Mouse (Mus musculus) embryonic facial prominence, embryonic 13.5 days (tissue): ENCODE results near the gene Aph1a. TPM values are rescaled to one million over a fixed set of nuclear protein-coding genes. Genes with fewer than 3 reads are reported as not detected.
A peak's percentile ranks its signal among the peaks of the same experiment; 100 is the strongest.
"Not testable (repeated sequence)": the region's sequence is repeated elsewhere in the genome, so short reads cannot be mapped to it uniquely, and the experiment has no call there.

ENCODE experiments used
- ATAC-seq: fragments of 200-750 bp; cut with Nextera tagmentation; 2 replicates; pipeline ENCODE4 v1.8.0; 2017; ENCODE audit warnings: low read depth; ENCODE audit not compliant: insufficient number of reproducible peaks, insufficient read depth, low FRiP score, low TSS enrichment
- H3K27ac ChIP-seq: fragments of 300-500 bp; sonication (generic); 2 replicates; pipeline ENCODE4 v1.5.1; 2015; ENCODE audit warnings: moderate library complexity, mild to moderate bottlenecking, inconsistent platforms
- H3K27me3 ChIP-seq: fragments of 300-500 bp; sonication (generic); 2 replicates; pipeline ENCODE4 v1.6.1; 2015; ENCODE audit warnings: mild to moderate bottlenecking, inconsistent platforms
- H3K36me3 ChIP-seq: fragments of 300-500 bp; sonication (generic); 2 replicates; pipeline ENCODE4 v1.6.1; 2015; ENCODE audit warnings: mild to moderate bottlenecking, inconsistent platforms
- H3K4me1 ChIP-seq: fragments of 300-500 bp; sonication (generic); 2 replicates; pipeline ENCODE4 v1.6.1; 2015; ENCODE audit warnings: inconsistent platforms
- H3K4me2 ChIP-seq: fragments of 300-500 bp; sonication (generic); 2 replicates; pipeline ENCODE4 v1.6.1; 2015; ENCODE audit warnings: moderate library complexity, mild to moderate bottlenecking, inconsistent platforms
- H3K4me3 ChIP-seq: fragments of 300-500 bp; sonication (generic); 2 replicates; pipeline ENCODE4 v1.5.1; 2015; ENCODE audit warnings: mild to moderate bottlenecking, inconsistent platforms
- H3K9ac ChIP-seq: fragments of 300-500 bp; sonication (generic); 2 replicates; pipeline ENCODE4 v1.6.1; 2015; ENCODE audit warnings: mild to moderate bottlenecking, inconsistent platforms
- H3K9me3 ChIP-seq: fragments of 300-500 bp; sonication (generic); 2 replicates; pipeline ENCODE4 v1.6.1; 2016; ENCODE audit warnings: inconsistent platforms
- WGBS: fragments of 180-500 bp; shearing (Covaris S2); methylation state at CpG from one replicate; pipeline ENCODE4 v1.1.7; 2015; ENCODE audit warnings: mixed read lengths; 5-methylcytosine and 5-hydroxymethylcytosine counted together
- polyA plus RNA-seq: library from polyadenylated mRNA; unstranded; fragments of >200 nt; fragmentation: Nextera tagmentation; extraction: Ambion mirVana; gene quantifications from 2 replicates; pipeline ENCODE4 v1.2.1, GENCODE M21; 2015

The Aph1a gene
- polyA plus RNA-seq, 1 experiment from 2014 or later: 29.6 TPM

DNA sequence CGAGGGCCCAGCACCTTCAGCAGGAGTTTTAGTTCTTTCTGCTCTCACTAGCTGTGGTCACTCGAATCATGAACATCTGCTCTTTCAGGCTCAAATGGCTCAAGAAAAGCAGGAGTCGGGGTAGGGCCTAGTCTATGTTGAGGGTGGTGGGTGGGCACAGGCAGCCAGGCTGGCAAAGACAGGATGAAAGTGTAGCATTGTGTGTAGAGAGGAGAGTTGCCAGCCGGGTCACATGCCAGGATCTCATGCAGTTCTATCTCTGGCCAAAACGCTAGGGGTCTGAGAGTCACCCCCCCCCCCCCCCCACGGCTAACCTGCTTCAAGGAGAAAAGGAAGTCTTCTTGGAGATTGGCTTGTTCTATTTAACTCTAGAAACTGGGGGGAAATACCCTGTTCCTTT, 8.9 kb downstream of the Aph1a start:
- Histone ChIP-seq H3K27me3 (peaks cover 9% of the 10 kb centered on the region; the same call in 1 of the 2 replicates), H3K4me3 (no peak overlapping the region), H3K36me3 (peaks cover 4% of the 10 kb centered on the region; the same call in 1 of the 2 replicates), H3K9me3 (no peaks in the 10 kb centered on the region), H3K27ac (no peak overlapping the region), H3K4me2 (peak overlapping the region; percentile 92), H3K9ac (no peak overlapping the region), H3K4me1 (peaks cover 43% of the 10 kb centered on the region)
- WGBS: 38% methylated on average over 6 of the region's 6 CpGs
- ATAC-seq: no peak

DNA sequence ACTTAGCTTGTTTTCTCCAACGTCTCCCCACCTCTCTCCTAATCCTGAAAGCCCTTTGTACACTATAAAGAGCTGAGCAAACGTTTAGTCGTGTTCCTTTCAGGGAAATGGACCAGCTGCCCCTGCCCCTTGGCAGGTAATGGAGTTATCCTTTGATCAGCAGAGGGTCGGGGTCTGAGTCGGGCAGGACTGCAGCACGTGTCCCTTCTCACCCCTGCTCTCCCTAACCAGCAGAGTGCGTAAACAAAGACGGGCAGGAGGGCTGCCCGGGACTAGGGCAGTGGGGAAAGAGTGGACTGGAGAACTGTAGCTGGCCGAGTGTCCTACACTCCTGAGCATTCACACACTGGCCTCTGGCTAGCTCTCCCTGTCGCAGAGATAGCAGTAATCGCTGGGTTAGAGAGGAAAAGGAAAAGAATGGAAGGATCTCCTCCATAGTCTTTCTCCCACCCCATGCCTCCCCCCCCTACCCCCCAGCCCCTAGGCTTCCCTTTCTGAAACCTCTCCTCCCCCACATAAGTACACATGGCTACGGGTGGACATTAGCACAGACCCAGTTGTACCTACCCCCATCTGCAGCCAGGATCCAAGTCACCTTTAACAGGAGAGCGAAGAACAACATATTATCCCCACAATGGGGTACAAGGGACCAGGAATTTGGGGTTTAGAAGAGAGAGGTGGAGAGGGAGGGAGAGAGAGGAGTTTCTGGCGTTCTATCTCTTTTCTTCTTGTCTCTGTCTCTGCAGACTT, 10.2 kb downstream of the Aph1a start:
- Histone ChIP-seq H3K4me1 (peaks cover 43% of the 10 kb centered on the region), H3K4me3 (peak overlapping the region; percentile 45), H3K27ac (peak overlapping the region; percentile 24), H3K27me3 (peaks cover 9% of the 10 kb centered on the region; the same call in 1 of the 2 replicates), H3K9ac (peak overlapping the region; percentile 67), H3K36me3 (no peaks in the 10 kb centered on the region), H3K4me2 (peak overlapping the region; percentile 92), H3K9me3 (no peaks in the 10 kb centered on the region)
- no peak for ATAC-seq
- 4% methylated on average over 15 of the region's 15 CpGs for WGBS

DNA sequence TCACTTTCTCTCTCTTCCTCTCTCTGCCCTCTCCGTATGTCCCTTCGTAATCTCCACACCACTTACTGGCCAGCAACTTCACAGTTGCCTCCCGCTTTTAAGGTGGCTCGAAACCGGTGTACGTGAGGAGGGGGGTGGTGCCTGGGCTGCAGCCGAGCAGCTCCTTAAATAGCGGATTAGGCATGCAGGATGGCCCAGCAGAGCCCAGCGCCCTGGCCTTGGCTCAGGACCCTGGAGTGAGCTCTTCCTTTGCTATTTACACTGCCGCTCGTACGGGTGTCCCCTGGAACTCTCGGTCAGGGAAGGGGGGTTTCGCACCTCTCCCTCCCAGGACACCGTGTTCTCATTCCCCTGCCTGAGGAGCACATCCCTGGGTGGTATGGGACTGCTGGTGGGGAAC, 10.8 kb downstream of the Aph1a start, which contains the start of gene Car14:
TSS of gene Car14 (minus strand) at position 124 of the 400 bp plus-strand sequence.
- peak within 1 kb of the TSS; percentile 45 for H3K4me3 ChIP-seq
- peaks cover 9% of the 10 kb centered on the region; the same call in 1 of the 2 replicates for H3K27me3 ChIP-seq
- peak within 1 kb of the TSS; percentile 67 for H3K9ac ChIP-seq
- WGBS: 0% methylated on average over 15 of the region's 15 CpGs
- H3K36me3 ChIP-seq: no peaks in the 10 kb centered on the region
- no peak for ATAC-seq
- no peaks in the 10 kb centered on the region for H3K9me3 ChIP-seq
- H3K27ac ChIP-seq: peak within 1 kb of the TSS; percentile 24
- H3K4me1 ChIP-seq: peaks cover 43% of the 10 kb centered on the region
- H3K4me2 ChIP-seq: peak within 1 kb of the TSS; percentile 92

DNA sequence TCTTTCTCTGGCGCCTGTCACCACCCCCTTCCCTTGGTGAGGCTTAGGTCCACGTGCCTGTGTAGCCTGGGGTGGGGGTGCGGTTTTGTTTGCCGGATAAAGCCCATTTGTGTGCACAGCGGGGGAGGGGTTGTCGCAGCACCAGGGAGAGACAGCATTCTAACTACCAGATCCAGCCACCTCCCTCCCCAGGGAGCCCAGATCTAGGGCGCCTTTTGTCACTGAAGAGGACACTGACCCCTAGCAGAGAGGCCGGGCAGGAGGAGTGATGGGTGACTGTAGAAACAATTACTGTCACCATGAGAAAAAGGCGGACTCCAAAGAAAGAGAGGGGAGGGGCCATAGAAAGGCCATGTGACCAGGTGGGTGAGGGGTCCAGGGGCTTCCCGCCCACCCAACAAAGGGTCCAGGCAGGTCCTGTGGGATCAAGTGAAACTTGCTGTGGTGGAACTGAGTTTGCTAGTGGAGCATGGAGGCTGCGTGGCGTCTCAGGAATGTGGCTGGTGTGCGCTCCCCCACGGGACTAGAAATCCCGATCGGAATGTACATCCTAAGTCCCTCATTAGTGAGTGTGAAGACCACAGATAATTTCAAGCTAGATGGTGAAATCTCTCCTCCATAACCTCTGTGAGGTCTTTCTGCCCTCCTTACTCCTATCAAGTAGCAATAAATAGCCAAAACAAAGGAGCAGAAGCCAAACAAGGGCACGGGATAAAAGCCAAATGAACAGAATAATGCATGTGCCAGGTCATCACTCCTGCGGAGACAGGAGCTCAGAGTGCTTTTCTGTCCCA, 11.6 kb downstream of the Aph1a start:
- Histone ChIP-seq H3K36me3 (no peaks in the 10 kb centered on the region), H3K9ac (peak overlapping the region; percentile 67), H3K4me2 (peak overlapping the region; percentile 92), H3K4me3 (peak overlapping the region; percentile 45), H3K9me3 (no peaks in the 10 kb centered on the region), H3K27ac (peak overlapping the region; percentile 24; the same call in 1 of the 2 replicates), H3K4me1 (peaks cover 43% of the 10 kb centered on the region), H3K27me3 (peaks cover 9% of the 10 kb centered on the region; the same call in 1 of the 2 replicates)
- ATAC-seq: 0 out of 2 replicates have a peak, but pooled peaks have one; percentile 27
- under 1% methylated on average over 18 of the region's 18 CpGs for WGBS

DNA sequence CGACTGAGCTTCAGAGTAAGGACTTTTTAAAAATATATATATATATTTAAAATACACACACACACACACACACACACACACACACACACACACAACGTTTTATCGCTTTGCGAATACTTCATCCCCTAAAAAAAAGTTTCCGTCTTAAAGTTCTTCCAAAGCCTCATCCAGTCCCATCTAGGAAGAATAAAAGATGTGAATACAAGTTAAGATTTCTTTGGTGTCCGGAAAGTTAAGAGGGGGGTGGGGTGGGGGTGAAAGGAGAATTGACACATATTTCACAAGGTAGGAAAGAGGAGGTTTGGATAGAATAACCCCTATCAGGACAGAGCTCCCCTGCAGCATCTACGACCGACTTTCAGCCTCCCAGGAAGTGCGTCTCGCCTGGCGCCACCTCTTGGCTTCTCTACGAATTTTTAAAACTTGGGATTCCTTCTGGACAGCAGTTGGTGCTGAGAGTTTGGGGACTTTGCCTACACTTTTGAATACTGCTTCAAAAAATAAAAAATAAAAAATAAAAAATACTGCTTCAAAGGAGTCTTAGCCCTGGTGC, 12.2 kb downstream of the Aph1a start:
- peaks cover 9% of the 10 kb centered on the region; the same call in 1 of the 2 replicates for H3K27me3 ChIP-seq
- H3K4me1 ChIP-seq: peaks cover 43% of the 10 kb centered on the region
- WGBS: 0% methylated on average over 12 of the region's 12 CpGs
- no peaks in the 10 kb centered on the region for H3K9me3 ChIP-seq
- no peak overlapping the region for H3K27ac ChIP-seq
- no peaks in the 10 kb centered on the region for H3K36me3 ChIP-seq
- H3K4me3 ChIP-seq: peak overlapping the region; percentile 45
- no peak for ATAC-seq
- peak overlapping the region; percentile 92 for H3K4me2 ChIP-seq
- peak overlapping the region; percentile 67 for H3K9ac ChIP-seq

DNA sequence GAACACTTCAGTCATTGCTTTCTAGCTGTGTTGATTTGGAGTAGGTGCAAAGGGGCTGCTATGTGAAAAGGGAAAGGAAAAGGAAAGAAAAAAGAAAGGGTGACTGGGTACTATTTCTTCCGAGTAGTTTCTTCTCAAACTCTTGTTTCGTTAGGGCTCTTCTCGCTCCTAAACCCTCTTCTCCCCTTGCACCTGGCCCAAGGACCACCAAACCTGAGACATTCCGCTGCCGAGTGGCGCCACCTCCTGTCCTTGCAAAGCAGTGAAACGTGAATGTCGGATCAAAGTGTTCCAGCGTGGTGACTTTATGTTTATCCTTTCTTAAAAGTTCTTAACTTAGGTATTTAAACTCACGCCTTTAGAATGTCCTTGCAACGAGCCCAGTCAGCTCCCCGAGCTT, 13.1 kb downstream of the Aph1a start:
- WGBS: under 1% methylated on average over 12 of the region's 12 CpGs
- peaks cover 9% of the 10 kb centered on the region; the same call in 1 of the 2 replicates for H3K27me3 ChIP-seq
- H3K9ac ChIP-seq: no peak overlapping the region
- no peaks in the 10 kb centered on the region for H3K36me3 ChIP-seq
- peak overlapping the region; percentile 92 for H3K4me2 ChIP-seq
- no peak overlapping the region for H3K27ac ChIP-seq
- no peak for ATAC-seq
- H3K9me3 ChIP-seq: no peaks in the 10 kb centered on the region
- H3K4me1 ChIP-seq: peaks cover 40% of the 10 kb centered on the region
- peak overlapping the region; percentile 45 for H3K4me3 ChIP-seq

DNA sequence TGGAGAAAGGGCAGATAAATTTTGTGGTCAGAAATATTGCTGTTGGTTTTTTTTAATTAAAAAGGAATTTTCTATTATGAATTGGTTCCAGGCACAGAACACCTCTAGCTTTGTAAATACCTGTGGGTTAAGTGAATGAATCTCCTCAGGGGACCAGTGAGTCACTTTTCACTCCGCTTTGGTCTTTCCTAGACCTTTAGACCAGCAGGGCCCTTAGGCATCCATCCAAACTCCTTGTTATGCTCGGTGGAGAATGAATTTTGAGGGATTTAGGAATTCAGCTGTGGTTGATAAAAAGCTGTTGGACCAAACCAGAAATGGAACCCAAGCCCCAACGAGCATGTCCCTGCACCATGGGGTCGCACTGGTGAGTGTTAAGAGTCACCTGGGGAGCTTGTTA, 13.8 kb downstream of the Aph1a start:
- Histone ChIP-seq H3K4me3 (no peak overlapping the region), H3K9me3 (no peaks in the 10 kb centered on the region), H3K36me3 (no peaks in the 10 kb centered on the region), H3K27me3 (peaks cover 9% of the 10 kb centered on the region; the same call in 1 of the 2 replicates), H3K4me1 (peaks cover 36% of the 10 kb centered on the region), H3K27ac (no peak overlapping the region), H3K4me2 (no peak overlapping the region), H3K9ac (no peak overlapping the region)
- ATAC-seq: no peak
- WGBS: 32% methylated on average over 4 of the region's 4 CpGs

DNA sequence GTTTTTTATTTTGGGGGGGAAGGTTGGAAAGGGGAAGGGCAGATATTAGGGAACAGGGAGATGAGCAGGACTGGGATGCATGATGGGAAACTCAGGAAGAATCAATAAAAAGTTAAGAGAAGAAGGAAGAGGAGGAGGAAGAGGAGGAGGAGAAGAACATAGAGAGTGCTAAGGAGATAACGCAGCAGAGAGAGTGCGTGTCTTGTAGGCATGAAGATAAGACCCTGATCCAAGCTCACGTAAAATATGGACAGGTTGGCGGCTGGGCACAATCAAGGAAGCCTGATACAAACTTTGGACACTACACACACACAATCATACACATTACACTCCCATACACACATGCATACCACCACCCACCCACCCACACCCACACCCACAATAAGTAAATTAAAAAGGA, 20.9 kb downstream of the Aph1a start:
- H3K4me1 ChIP-seq: no peaks in the 10 kb centered on the region
- H3K36me3 ChIP-seq: no peaks in the 10 kb centered on the region
- H3K4me3 ChIP-seq: no peak overlapping the region
- no peaks in the 10 kb centered on the region for H3K27me3 ChIP-seq
- H3K27ac ChIP-seq: no peak overlapping the region
- no peaks in the 10 kb centered on the region for H3K9me3 ChIP-seq
- H3K9ac ChIP-seq: no peak overlapping the region
- H3K4me2 ChIP-seq: no peak overlapping the region
- ATAC-seq: no peak
- WGBS: 86% methylated on average over 4 of the region's 4 CpGs

DNA sequence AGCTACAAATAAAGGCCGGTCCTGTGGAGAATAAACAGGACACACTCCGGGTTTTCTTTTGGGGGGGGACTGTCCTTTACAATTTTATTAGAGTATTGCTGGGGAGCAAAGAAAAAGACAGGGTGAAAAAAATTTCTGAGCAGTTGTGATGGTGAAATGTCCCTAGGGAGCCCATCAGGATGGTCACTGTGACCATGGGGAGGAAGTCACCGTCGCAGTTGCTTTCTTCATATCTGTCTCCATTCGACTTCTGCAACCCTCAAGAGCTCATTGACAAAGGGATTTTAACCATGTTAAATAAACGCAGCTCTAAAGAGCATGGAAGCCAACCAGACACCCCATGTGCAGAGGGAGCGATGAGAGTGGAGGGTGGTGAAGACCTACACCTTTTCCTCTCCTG, 23.0 kb downstream of the Aph1a start:
- ATAC-seq: no peak
- H3K36me3 ChIP-seq: no peaks in the 10 kb centered on the region
- H3K9ac ChIP-seq: no peak overlapping the region
- no peaks in the 10 kb centered on the region for H3K27me3 ChIP-seq
- H3K4me3 ChIP-seq: no peak overlapping the region
- no peak overlapping the region for H3K4me2 ChIP-seq
- no peak overlapping the region for H3K27ac ChIP-seq
- 82% methylated on average over 7 of the region's 7 CpGs for WGBS
- H3K9me3 ChIP-seq: no peaks in the 10 kb centered on the region
- no peaks in the 10 kb centered on the region for H3K4me1 ChIP-seq

DNA sequence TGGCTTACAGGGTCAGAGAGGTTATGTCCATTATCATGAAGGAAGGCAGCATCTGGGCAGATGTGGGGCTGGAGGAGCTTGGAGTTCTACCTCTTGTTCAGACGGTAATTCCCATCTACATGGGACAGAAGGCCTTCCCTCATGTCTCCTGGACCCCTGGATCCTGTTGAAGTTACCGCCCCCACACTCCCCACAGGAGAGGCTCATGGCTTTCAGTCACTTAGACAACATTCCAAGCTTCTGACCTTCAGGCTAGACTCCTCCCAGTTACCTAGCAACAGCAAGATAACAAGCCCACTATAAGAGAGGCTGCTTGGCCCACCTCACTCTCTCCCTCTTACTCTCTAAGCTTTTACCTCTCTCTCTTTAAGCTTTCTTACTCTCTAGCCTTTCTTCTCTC, 26.8 kb downstream of the Aph1a start:
- not testable (repeated sequence) for H3K4me1 ChIP-seq, H3K27me3 ChIP-seq, H3K4me2 ChIP-seq, H3K4me3 ChIP-seq, H3K27ac ChIP-seq, ATAC-seq, H3K9ac ChIP-seq, H3K36me3 ChIP-seq, H3K9me3 ChIP-seq
- WGBS: 78% methylated on average over 2 of the region's 2 CpGs

DNA sequence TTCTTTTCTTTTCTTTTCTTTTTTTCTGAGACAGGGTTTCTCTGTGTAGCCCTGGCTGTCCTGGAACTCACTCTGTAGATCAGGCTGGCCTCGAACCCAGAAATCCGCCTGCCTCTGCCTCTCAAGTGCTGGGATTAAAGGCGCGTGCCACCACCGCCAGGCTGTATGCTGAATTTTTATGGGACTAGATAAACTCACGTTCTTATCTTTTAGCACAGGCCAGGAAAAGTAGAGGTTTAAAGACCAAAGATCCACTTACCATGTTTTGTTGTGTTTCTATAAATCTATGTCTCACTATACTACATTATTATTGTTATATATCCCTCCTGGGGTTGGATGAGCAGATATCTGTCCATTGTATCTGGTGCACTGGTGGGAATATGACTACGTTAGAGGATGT, 29.7 kb downstream of the Aph1a start:
- 93% methylated on average over 7 of the region's 7 CpGs for WGBS
- H3K36me3 ChIP-seq, H3K9me3 ChIP-seq, H3K4me3 ChIP-seq, H3K27ac ChIP-seq, H3K9ac ChIP-seq, H3K4me2 ChIP-seq, H3K27me3 ChIP-seq, H3K4me1 ChIP-seq, ATAC-seq: not testable (repeated sequence)
